Mouse (Mus musculus): ENCODE measurements at regions not wholly inside any gene's neighbourhood (a gene's known extent, or its start where the extent isn't known, plus 50 kb on each side); places are given as distances from the start of the nearest gene placed in this dataset.

GRCm38 (mm10) chr2:117968731-117969130 is 142.9 kb upstream of the Thbs1 start:
- TF ChIP-seq CTCF (IDR thresholded peaks at IDR 0.05; ENCODE audit: low read depth, low read length): no peak
- TF ChIP-seq GATA1 (IDR thresholded peaks at IDR 0.05; ENCODE audit: borderline replicate concordance, low read length): no peak
- no peak for TF ChIP-seq TAL1 (conservative IDR thresholded peaks at IDR 0.05; ENCODE audit: low read depth, low read length)

Data from G1E (cell line).